Mouse (Mus musculus): ENCODE results near the gene Ano8.

The Ano8 gene

DNA sequence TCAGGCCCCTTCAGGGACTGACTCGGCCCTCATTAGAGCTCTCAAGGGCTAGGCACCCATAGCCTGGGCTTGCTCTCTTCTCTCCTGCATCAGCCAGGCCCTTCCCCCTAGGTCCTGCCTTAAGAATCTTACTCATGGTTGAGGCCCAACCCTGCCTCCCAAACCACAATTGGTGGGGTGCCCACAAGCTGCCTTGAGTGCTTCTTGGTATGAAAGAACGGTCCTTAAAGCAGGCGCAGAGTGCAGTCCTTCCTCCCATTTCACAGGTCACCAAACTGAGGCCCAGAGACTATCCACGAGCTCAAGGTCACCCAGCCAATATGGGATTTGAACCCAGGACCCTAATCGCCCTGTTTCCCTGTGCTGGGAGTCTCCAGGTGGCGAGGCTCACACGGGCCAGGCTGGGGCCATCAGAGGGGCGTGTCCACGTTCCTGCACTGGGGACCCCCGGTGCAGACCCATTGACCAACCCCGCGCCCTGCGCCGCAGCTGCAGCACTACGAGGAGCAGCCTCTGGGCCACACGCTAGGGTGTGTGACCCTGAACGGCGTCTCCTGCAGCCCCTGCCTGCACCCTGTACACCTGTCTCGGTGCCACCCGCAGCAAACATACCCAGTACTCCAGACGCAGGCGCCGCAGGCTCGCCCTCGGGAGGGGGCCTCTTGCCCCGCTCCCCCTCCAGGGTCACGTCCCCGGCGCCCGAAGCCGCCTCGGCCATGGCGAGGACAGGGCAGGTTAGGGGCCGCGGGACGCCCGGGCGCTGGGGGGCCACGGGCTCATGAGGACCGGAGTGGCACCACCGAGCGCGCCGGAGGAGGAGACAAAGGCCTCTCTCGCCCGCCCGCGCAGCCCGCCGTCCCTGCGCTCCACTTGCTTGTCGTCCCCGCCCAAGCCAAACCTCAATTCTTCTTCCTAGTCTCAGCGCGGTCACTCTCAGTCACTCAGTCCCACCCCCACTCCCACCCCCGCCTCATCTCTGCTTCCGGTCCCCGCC is at the start of gene Ano8:
Gene Ano8, minus strand, starts transcription at position 822 of the 994 bp plus-strand sequence.
- peak; percentile 86 for DNase-seq (ENCODE audit: low read depth)

- DNase-seq (ENCODE audit: low read depth): no peak
Observed at GRCm38 (mm10) chr8:71534263-71534810, 48.6 kb upstream of the Ano8 start.

GRCm38 (mm10) chr8:71530735-71531467 is 45.1 kb upstream of the Ano8 start:
- DNase-seq (ENCODE audit: low read depth): peak; percentile 78

GRCm38 (mm10) chr8:71528362-71529073 is 42.8 kb upstream of the Ano8 start:
- DNase-seq (ENCODE audit: low read depth): peak; percentile 64

- DNase-seq (ENCODE audit: low read depth): no peak
Observed at GRCm38 (mm10) chr8:71527162-71527870, 41.6 kb upstream of the Ano8 start.

- DNase-seq (ENCODE audit: low read depth): no peak
Observed at GRCm38 (mm10) chr8:71526272-71526671, 40.5 kb upstream of the Ano8 start.

GRCm38 (mm10) chr8:71525226-71526050 is 39.7 kb upstream of the Ano8 start, which contains the start of gene Ccdc194:
Gene Ccdc194 (minus strand): TSS chr8:71525711.
- DNase-seq (ENCODE audit: low read depth): no peak

- DNase-seq (ENCODE audit: low read depth): peak; percentile 98
Observed at GRCm38 (mm10) chr8:71521634-71522033, 35.9 kb upstream of the Ano8 start.

DNA sequence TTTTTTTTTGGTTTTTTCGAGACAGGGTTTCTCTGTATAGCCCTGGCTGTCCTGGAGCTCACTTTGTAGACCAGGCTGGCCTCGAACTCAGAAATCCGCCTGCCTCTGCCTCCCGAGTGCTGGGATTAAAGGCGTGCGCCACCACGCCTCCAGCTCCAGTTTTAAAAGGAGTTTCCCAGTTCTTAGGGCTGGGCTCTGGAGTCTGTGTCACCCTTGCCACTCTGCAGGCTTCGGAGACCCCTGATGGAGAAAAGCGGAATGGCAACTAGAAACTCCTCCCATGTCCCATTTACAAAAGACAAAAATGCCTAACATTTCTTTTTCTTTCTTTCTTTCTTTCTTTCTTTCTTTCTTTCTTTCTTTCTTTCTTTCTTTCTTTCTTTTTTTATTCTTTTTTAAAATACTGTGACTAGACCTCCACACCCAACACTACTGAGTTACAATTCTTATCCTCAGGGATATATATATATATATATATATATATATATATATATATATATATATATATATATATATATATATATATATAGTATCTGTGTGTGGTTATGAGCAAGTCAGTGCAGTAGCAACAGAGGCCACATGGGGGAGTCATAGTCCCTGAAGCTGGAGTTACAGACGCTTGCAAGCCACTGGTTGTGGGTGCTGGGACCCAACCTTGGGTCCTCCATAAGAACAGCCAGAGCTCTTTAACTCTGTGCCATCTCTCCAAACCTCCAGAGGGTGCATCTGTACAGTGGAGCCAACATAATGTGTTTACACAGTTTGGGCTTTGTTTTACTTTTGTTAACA is 33.5 kb upstream of the Ano8 start:
- DNase-seq (ENCODE audit: low read depth): peak; percentile 85

DNA sequence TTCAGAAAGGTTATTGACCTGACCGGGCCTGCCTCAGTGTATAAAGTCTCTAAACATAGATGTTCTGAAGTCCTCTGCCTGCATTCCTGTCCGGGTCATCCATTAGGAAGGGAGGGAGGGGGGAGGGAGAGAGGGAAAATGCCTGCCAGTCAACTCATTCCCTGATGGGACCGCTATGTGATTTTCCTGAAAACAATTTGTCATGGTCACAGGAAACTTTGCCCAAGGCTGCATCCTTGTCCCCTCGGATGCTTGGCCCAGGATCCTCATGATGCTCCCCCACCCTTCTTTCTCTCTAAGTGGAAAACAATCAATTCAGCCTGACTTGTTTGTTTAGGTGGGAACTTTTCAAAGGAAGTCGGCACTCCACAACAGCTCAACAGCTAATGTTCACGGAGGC is 31.0 kb upstream of the Ano8 start:
- no peak for DNase-seq (ENCODE audit: low read depth)

GRCm38 (mm10) chr8:71515043-71515442 is 29.3 kb upstream of the Ano8 start:
- peak; percentile 54 for DNase-seq (ENCODE audit: low read depth)

- DNase-seq (ENCODE audit: low read depth): peak; percentile 59
Observed at GRCm38 (mm10) chr8:71513018-71513754, 27.4 kb upstream of the Ano8 start.

DNA sequence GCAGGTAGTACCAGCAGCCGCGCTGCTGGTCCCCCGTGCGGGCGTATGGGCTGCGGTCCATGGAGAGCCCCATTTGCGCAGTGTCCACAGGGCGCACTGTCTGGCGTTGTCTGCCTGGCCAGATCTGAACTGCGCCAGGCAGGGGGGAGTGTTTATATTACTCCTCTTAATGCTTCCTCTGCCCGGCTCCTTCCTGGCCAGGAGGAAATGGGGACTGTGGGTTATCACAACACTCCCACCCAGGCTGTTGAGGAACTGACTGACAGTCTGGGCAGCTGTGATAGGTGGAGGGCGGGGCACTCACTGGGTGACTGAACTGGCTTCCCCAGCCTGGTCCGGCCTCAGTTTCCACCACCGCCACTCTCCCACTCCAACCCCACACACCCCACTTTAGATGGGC is 25.9 kb upstream of the Ano8 start, which contains the start of gene Plvap:
Gene Plvap, minus strand, starts transcription at position 109 of the 400 bp plus-strand sequence.
- peak; percentile 87 for DNase-seq (ENCODE audit: low read depth)

GRCm38 (mm10) chr8:71509316-71509715 is 23.6 kb upstream of the Ano8 start:
- DNase-seq (ENCODE audit: low read depth): no peak

GRCm38 (mm10) chr8:71507589-71508104 is 21.9 kb upstream of the Ano8 start:
- no peak for DNase-seq (ENCODE audit: low read depth)

DNA sequence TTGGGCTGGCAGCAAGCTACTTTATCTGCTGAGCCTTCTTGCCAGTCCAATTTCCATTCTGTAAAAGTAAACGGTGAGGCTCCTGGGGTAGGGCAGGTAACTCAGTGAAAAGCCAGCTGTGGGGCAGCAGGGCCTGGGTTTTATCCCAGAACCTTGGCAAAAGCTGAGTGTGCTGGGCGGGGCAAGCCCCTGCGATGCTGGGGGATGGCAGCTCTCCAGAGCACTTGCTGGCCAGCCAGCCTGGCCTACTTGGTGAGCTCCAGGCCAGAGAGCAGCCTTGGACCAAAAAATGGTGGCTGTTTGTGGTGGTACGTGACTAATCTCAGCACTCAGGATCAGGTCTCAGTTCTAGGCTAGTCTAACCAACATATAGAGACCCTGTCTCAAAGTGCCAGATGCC is 20.2 kb upstream of the Ano8 start:
- DNase-seq (ENCODE audit: low read depth): no peak

- DNase-seq (ENCODE audit: low read depth): peak; percentile 21
Observed at GRCm38 (mm10) chr8:71505326-71505725, 19.6 kb upstream of the Ano8 start.

DNA sequence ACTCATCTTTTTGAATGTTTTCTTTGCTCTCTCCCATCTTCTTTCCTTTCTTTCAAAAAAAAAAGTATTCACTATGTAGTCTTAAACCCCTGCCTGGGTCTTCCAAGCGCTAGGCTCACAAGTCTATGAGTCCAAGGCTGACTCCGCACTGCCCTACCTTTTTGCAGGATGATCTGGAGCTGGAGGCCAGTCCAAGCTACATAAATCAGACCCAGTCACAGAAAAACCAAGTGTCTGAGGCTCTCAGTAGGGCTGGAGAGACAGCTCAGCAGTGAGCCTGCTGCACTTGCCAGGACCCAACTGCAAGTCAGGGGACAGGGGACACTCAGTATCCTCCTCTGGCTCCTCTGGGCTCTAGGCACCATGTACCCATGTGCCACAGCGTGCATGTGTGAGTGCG is 18.6 kb upstream of the Ano8 start:
- DNase-seq (ENCODE audit: low read depth): no peak
